Mouse (Mus musculus): ENCODE results near the gene Ppm1l. TPM values are rescaled to one million over a fixed set of nuclear protein-coding genes. Genes with fewer than 3 reads are reported as not detected.

The Ppm1l gene
- polyA plus RNA-seq, 1 experiment: 1.4 TPM

- Histone ChIP-seq H3K27ac (ENCODE audit: insufficient read depth, low read length) (no peak overlapping the region), H3K4me1 (ENCODE audit: control insufficient read depth, insufficient read depth, insufficient read length) (no peaks in the 10 kb centered on the region), H3K4me3 (ENCODE audit: extremely low read depth, insufficient read depth, insufficient read length) (no peak overlapping the region), H3K36me3 (ENCODE audit: control insufficient read depth, insufficient read depth, low read length) (no peaks in the 10 kb centered on the region), H3K27me3 (ENCODE audit: control insufficient read depth, insufficient read depth, low read length) (no peaks in the 10 kb centered on the region)
- TF ChIP-seq CTCF (IDR thresholded peaks at IDR 0.05; ENCODE audit: extremely low read depth, insufficient read depth, insufficient read length, insufficient replicate concordance) (no peak), POLR2A (IDR thresholded peaks at IDR 0.05; ENCODE audit: low read depth, low read length) (no peak)
- DNase-seq (ENCODE audit: low read depth in 1 of 2, low spot score in 2 of 2): no peak
- WGBS: 62% methylated on average over 3 of the region's 3 CpGs
Measured at GRCm38 (mm10) chr3:69454330-69454729, 137.7 kb downstream of the Ppm1l start.

- no peaks in the 10 kb centered on the region for H3K36me3 ChIP-seq (ENCODE audit: control insufficient read depth, insufficient read depth, low read length)
- no peaks in the 10 kb centered on the region for H3K27me3 ChIP-seq (ENCODE audit: control insufficient read depth, insufficient read depth, low read length)
- H3K4me1 ChIP-seq (ENCODE audit: control insufficient read depth, insufficient read depth, insufficient read length): no peaks in the 10 kb centered on the region
- H3K27ac ChIP-seq (ENCODE audit: insufficient read depth, low read length): no peak overlapping the region
- TF ChIP-seq POLR2A (IDR thresholded peaks at IDR 0.05; ENCODE audit: low read depth, low read length) (no peak), CTCF (IDR thresholded peaks at IDR 0.05; ENCODE audit: extremely low read depth, insufficient read depth, insufficient read length, insufficient replicate concordance) (no peak)
- no peak overlapping the region for H3K4me3 ChIP-seq (ENCODE audit: extremely low read depth, insufficient read depth, insufficient read length)
- DNase-seq (ENCODE audit: low read depth in 1 of 2, low spot score in 2 of 2): no peak
- 73% methylated on average over 5 of the region's 5 CpGs for WGBS
Measured at GRCm38 (mm10) chr3:69456071-69456470, 139.4 kb downstream of the Ppm1l start.

- no peak overlapping the region for H3K27ac ChIP-seq (ENCODE audit: insufficient read depth, low read length)
- TF ChIP-seq CTCF (IDR thresholded peaks at IDR 0.05; ENCODE audit: extremely low read depth, insufficient read depth, insufficient read length, insufficient replicate concordance) (no peak), POLR2A (IDR thresholded peaks at IDR 0.05; ENCODE audit: low read depth, low read length) (no peak)
- H3K4me1 ChIP-seq (ENCODE audit: control insufficient read depth, insufficient read depth, insufficient read length): no peaks in the 10 kb centered on the region
- WGBS: 86% methylated on average over 6 of the region's 6 CpGs
- no peaks in the 10 kb centered on the region for H3K36me3 ChIP-seq (ENCODE audit: control insufficient read depth, insufficient read depth, low read length)
- no peak for DNase-seq (ENCODE audit: low read depth in 1 of 2, low spot score in 2 of 2)
- no peak overlapping the region for H3K4me3 ChIP-seq (ENCODE audit: extremely low read depth, insufficient read depth, insufficient read length)
- H3K27me3 ChIP-seq (ENCODE audit: control insufficient read depth, insufficient read depth, low read length): no peaks in the 10 kb centered on the region
Measured at GRCm38 (mm10) chr3:69458756-69459155, 142.1 kb downstream of the Ppm1l start.

GRCm38 (mm10) chr3:69461956-69462355 lies 145.3 kb downstream of the Ppm1l start:
- Histone ChIP-seq H3K27ac (ENCODE audit: insufficient read depth, low read length) (no peak overlapping the region), H3K4me3 (ENCODE audit: extremely low read depth, insufficient read depth, insufficient read length) (no peak overlapping the region), H3K4me1 (ENCODE audit: control insufficient read depth, insufficient read depth, insufficient read length) (no peaks in the 10 kb centered on the region), H3K27me3 (ENCODE audit: control insufficient read depth, insufficient read depth, low read length) (no peaks in the 10 kb centered on the region), H3K36me3 (ENCODE audit: control insufficient read depth, insufficient read depth, low read length) (no peaks in the 10 kb centered on the region)
- TF ChIP-seq POLR2A (IDR thresholded peaks at IDR 0.05; ENCODE audit: low read depth, low read length) (no peak), CTCF (IDR thresholded peaks at IDR 0.05; ENCODE audit: extremely low read depth, insufficient read depth, insufficient read length, insufficient replicate concordance) (no peak)
- WGBS: 83% methylated on average over 1 of the region's 1 CpGs
- no peak for DNase-seq (ENCODE audit: low read depth in 1 of 2, low spot score in 2 of 2)

- no peak for DNase-seq (ENCODE audit: low read depth in 1 of 2, low spot score in 2 of 2)
- Histone ChIP-seq H3K27ac (ENCODE audit: insufficient read depth, low read length) (no peak overlapping the region), H3K4me3 (ENCODE audit: extremely low read depth, insufficient read depth, insufficient read length) (no peak overlapping the region), H3K36me3 (ENCODE audit: control insufficient read depth, insufficient read depth, low read length) (no peaks in the 10 kb centered on the region), H3K4me1 (ENCODE audit: control insufficient read depth, insufficient read depth, insufficient read length) (no peaks in the 10 kb centered on the region; the same call in 1 of the 2 replicates), H3K27me3 (ENCODE audit: control insufficient read depth, insufficient read depth, low read length) (no peaks in the 10 kb centered on the region)
- WGBS: 94% methylated on average over 4 of the region's 4 CpGs
- no peak for TF ChIP-seq CTCF (IDR thresholded peaks at IDR 0.05; ENCODE audit: extremely low read depth, insufficient read depth, insufficient read length, insufficient replicate concordance)
- no peak for TF ChIP-seq POLR2A (IDR thresholded peaks at IDR 0.05; ENCODE audit: low read depth, low read length)
Measured at GRCm38 (mm10) chr3:69465751-69466150, 149.1 kb downstream of the Ppm1l start.

- Histone ChIP-seq H3K27me3 (ENCODE audit: control insufficient read depth, insufficient read depth, low read length) (no peaks in the 10 kb centered on the region), H3K36me3 (ENCODE audit: control insufficient read depth, insufficient read depth, low read length) (no peaks in the 10 kb centered on the region), H3K27ac (ENCODE audit: insufficient read depth, low read length) (no peak overlapping the region), H3K4me3 (ENCODE audit: extremely low read depth, insufficient read depth, insufficient read length) (no peak overlapping the region), H3K4me1 (ENCODE audit: control insufficient read depth, insufficient read depth, insufficient read length) (no peaks in the 10 kb centered on the region; the same call in 1 of the 2 replicates)
- WGBS: 20% methylated on average over 9 of the region's 9 CpGs
- DNase-seq (ENCODE audit: low read depth in 1 of 2, low spot score in 2 of 2): no peak
- TF ChIP-seq CTCF (IDR thresholded peaks at IDR 0.05; ENCODE audit: extremely low read depth, insufficient read depth, insufficient read length, insufficient replicate concordance) (no peak), POLR2A (IDR thresholded peaks at IDR 0.05; ENCODE audit: low read depth, low read length) (no peak)
Measured at GRCm38 (mm10) chr3:69468280-69469008, 151.8 kb downstream of the Ppm1l start.

GRCm38 (mm10) chr3:69469463-69470141 lies 152.9 kb downstream of the Ppm1l start:
- no peaks in the 10 kb centered on the region for H3K27me3 ChIP-seq (ENCODE audit: control insufficient read depth, insufficient read depth, low read length)
- TF ChIP-seq CTCF (IDR thresholded peaks at IDR 0.05; ENCODE audit: extremely low read depth, insufficient read depth, insufficient read length, insufficient replicate concordance): no peak
- no peak for TF ChIP-seq POLR2A (IDR thresholded peaks at IDR 0.05; ENCODE audit: low read depth, low read length)
- H3K36me3 ChIP-seq (ENCODE audit: control insufficient read depth, insufficient read depth, low read length): no peaks in the 10 kb centered on the region
- DNase-seq (ENCODE audit: low read depth in 1 of 2, low spot score in 2 of 2): no peak
- no peak overlapping the region for H3K4me3 ChIP-seq (ENCODE audit: extremely low read depth, insufficient read depth, insufficient read length)
- no peak overlapping the region for H3K27ac ChIP-seq (ENCODE audit: insufficient read depth, low read length)
- H3K4me1 ChIP-seq (ENCODE audit: control insufficient read depth, insufficient read depth, insufficient read length): no peaks in the 10 kb centered on the region; the same call in 1 of the 2 replicates
- 51% methylated on average over 6 of the region's 6 CpGs for WGBS

All from spleen, adult 2 months (tissue).